Mouse (Mus musculus) ovary, postnatal 10 days (tissue): ENCODE measurements around the gene Clstn1.

ENCODE experiments used
- DNase-seq: peaks from one replicate; pipeline ENCODE4 v3.0.0; 2022; ENCODE audit warnings: low spot score

Gene Clstn1

GRCm38 (mm10) chr4:149567432-149568026 is 18.7 kb upstream of the Clstn1 start:
- DNase-seq: no peak

GRCm38 (mm10) chr4:149568622-149569021 is 17.6 kb upstream of the Clstn1 start:
- no peak for DNase-seq

DNA sequence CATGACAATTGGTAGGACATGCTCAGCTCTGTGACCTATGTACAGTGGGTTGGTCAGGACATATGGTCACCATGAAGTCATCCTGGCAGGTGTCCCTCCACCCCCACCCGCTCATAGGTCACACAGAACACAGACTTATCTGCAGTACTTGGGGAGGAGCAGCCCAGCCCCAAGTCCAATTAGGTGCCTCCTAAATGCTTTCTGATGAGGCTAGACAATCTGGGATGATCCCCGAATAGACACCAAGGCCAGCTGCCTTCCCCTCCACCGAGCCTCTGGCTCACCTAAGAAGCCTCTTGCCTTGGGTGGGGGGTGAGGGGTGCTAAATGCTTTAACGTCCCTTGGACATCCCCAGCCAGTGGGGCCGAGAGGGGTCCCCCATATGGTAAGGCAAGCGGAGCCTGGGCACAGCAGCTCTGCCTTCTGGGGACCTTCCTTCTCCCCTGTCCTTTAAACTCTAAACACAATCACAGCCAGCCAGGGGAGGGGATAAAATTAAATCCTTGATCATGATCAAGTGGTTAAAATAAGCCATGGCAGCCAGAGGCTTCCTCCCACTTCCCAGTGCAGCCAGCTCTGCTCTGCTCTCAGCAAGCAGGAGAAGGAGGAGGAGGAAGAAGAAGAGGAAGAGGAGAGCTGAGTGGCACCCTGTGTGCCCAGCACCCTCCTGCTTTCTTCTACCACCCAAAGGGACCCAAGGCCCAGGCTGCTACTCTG is 16.3 kb upstream of the Clstn1 start:
- no peak for DNase-seq

GRCm38 (mm10) chr4:149570498-149570863 is 15.8 kb upstream of the Clstn1 start:
- no peak for DNase-seq

DNA sequence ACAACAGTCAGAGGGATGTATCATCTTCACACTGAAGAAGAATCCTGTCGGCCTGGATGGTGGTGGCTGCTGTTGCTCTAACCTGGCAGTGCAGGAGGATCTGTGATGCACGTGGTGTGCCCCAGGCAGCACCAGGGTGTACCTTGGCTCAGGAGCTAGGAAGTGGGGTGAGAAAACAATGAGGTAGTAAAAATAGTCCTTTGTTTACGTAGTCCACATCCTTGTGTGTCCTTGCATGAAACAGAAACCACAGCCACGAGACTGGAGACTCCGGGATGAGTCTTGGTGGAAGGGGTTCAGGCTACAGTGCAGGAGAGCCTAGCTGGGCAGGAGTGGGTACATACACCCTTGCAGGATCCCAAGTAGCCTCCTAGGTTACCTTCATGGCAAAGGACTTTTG is 15.1 kb upstream of the Clstn1 start:
- DNase-seq: no peak

- DNase-seq: no peak
Observed at GRCm38 (mm10) chr4:149571651-149572149, 14.6 kb upstream of the Clstn1 start.

GRCm38 (mm10) chr4:149572446-149572845 is 13.8 kb upstream of the Clstn1 start:
- DNase-seq: no peak

GRCm38 (mm10) chr4:149572851-149573250 is 13.4 kb upstream of the Clstn1 start:
- no peak for DNase-seq

GRCm38 (mm10) chr4:149574391-149574821 is 11.9 kb upstream of the Clstn1 start:
- DNase-seq: no peak

- no peak for DNase-seq
Observed at GRCm38 (mm10) chr4:149576061-149576460, 10.2 kb upstream of the Clstn1 start.

- DNase-seq: no peak
Observed at GRCm38 (mm10) chr4:149576993-149577548, 9.2 kb upstream of the Clstn1 start.

DNA sequence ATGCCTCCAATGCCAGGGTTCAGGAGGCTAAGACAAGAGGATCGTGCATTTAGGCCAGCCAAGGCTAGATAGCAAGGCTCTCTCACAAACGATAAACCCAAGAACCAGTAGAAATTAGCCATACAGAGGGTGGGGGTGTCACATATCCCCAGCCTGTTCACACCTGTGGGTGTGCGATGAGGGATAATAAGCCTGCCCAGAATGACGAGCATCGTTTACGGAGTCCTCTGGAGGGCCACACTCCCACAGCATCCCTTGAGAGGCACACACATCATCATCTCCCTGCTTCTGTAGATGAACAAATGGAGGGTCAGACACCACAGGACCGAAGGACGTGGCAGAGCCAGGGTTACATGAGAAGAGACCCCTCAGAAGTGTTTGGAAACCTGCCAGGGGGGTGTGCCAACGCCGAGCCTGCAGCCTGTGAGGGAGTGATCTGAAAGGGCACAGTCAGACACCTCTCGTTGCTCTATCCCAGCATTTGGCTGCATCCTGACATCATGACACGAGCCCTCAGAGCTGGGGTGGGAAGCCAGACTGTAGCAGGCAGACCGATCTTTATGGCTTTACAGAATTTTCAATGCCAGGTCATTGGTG is 8.1 kb upstream of the Clstn1 start:
- no peak for DNase-seq

DNA sequence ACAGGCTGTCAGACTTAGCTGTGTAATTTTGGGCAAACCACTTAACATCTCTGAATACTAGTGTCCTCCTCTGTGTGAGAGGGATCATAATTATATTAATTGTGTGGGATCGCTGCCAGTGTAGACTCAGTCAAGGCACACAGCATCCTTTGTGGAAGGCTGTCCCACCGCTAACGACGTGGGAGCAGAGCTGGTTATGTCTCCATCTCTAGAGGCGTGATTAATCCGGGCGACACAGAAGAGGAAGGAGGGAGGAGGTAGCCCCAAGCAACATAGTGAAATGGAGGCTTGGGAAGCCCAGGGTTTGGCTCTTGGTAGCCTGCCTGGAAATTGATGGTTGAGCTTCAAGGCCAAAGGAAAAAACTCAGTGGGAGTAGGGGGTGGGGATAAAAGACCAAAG is 7.4 kb upstream of the Clstn1 start:
- DNase-seq: no peak

- no peak for DNase-seq
Observed at GRCm38 (mm10) chr4:149585236-149585635, 1.0 kb upstream of the Clstn1 start.

- DNase-seq: peak; percentile 29
Observed at GRCm38 (mm10) chr4:149586783-149587595, 721 bp downstream of the Clstn1 start.

- DNase-seq: no peak
Observed at GRCm38 (mm10) chr4:149587596-149588168, 1.4 kb downstream of the Clstn1 start.

GRCm38 (mm10) chr4:149590200-149590599 is 3.9 kb downstream of the Clstn1 start:
- DNase-seq: no peak

- no peak for DNase-seq
Observed at GRCm38 (mm10) chr4:149591486-149591885, 5.2 kb downstream of the Clstn1 start.

DNA sequence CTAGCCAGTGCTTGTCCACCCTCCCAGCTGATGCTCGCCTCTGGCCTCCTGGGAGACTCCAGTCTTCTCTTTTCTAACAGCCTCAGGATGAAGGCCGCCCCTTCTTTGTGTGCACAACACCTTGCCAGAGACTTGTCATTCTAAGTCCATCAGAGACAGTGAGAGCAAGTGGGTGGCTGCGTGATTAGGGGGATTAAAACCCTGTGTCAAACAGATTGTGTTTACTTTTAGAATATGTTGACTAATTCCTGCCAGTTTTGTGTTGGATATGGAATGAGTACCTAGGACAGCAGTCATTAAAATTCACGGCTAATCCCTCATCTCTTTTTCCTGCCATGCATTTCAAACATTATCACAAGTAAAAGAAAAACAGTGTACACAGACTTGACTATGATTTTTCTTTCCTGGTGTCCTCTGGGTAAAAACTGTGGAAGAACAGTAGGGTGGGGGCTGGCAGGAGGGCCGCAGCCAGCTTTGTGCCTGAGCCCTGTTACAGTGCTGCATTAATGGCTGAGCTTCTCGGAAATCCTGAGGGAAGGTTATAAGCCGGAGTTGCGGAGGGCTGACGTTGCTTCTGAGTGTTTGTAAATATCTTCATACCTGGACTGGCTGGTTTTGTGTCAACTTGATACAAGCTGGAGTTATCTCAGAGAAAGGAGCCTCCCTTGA is 8.8 kb downstream of the Clstn1 start:
- no peak for DNase-seq

- DNase-seq: no peak
Observed at GRCm38 (mm10) chr4:149597641-149598208, 11.5 kb downstream of the Clstn1 start.

DNA sequence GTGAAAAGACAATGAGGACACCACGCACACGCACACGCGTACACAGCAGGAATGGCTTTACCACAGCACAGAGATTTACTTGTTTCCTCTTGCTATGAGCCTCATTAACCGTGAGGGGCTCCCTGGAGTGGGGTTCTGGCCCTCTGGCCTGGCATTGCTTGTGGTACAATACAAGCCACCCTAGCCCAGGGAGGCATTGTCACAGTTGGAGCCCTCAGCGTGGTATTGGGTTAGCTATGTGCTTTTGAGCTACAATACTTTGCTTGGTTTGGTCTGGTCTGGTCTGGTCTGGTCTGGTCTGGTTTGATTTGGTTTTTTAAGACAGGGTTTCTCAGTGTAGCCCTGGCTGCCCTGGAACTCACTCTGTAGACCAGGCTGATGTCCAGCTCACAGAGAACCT is 13.3 kb downstream of the Clstn1 start:
- DNase-seq: no peak
